Mouse (Mus musculus) small intestine, adult 2 months (tissue): Measurements from ENCODE around the gene Negr1.

Experiments
- CTCF ChIP-seq: fragments of 200-500 bp; IDR thresholded peaks from 2 replicates; pipeline ENCODE4 v1.5.1; 2012; ENCODE audit warnings: low read depth, mild to moderate bottlenecking, control low read depth, inconsistent platforms, low read length, moderate library complexity, mixed read lengths; ENCODE audit not compliant: insufficient replicate concordance, insufficient read length; ENCODE audit errors: extremely low read depth
- POLR2A ChIP-seq: fragments of 200-500 bp; IDR thresholded peaks from 2 replicates; pipeline ENCODE4 v1.6.1; 2012; ENCODE audit warnings: low read depth, mild to moderate bottlenecking, control low read depth, inconsistent platforms, low read length, moderate library complexity

DNA sequence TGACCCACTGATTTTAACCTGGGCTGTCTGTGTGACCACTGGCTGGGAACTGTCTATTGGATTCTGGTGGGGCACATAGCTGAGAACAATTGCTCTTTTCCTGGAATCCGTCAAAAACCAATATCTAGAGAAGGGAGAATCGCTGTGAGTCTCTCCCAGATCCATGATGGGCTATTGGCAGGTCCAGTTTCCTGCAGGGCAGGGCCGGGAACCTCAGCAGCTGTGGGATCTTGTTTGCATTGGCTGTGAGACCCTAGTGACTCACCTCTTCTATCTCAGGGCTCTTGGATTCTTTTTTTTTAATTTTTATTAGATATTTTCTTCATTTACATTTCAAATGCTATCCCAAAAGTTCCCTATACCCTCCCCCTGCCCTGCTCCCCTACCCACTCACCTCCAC is 111.0 kb downstream of the Negr1 start:
- TF ChIP-seq CTCF, result no peak
- no peak for TF ChIP-seq POLR2A
